Mouse (Mus musculus): Measurements from ENCODE around the gene Fam3a.
A peak's percentile ranks its signal among the peaks of the same experiment; 100 is the strongest.
"Not testable (repeated sequence)": the region's sequence is repeated elsewhere in the genome, so short reads cannot be mapped to it uniquely, and the experiment has no call there.

The Fam3a gene

GRCm38 (mm10) chrX:74392535-74393443 is at the start of gene Fam3a, which contains the start of gene Ikbkg:
TSS of gene Fam3a (minus strand) at chrX:74393272.
TSS of gene Ikbkg (plus strand) at chrX:74393290.
- DNase-seq = peak; percentile 73 to 80

GRCm38 (mm10) chrX:74429290-74429821 is 36.3 kb upstream of the Fam3a start:
- DNase-seq = peak; percentile 67 to 74

- peak; percentile 82 to 83 for DNase-seq
Measured at GRCm38 (mm10) chrX:74428826-74429276, 35.8 kb upstream of the Fam3a start, which contains the start of gene G6pdx. TSS of gene G6pdx (minus strand) at chrX:74429194.

- DNase-seq = no peak
Measured at GRCm38 (mm10) chrX:74428146-74428825, 35.2 kb upstream of the Fam3a start.

- no peak for DNase-seq
Measured at GRCm38 (mm10) chrX:74427116-74427515, 34.0 kb upstream of the Fam3a start.

- no peak for DNase-seq
Measured at GRCm38 (mm10) chrX:74426256-74426655, 33.2 kb upstream of the Fam3a start.

- no peak for DNase-seq
Measured at GRCm38 (mm10) chrX:74425195-74425594, 32.1 kb upstream of the Fam3a start.

GRCm38 (mm10) chrX:74424443-74424842 is 31.4 kb upstream of the Fam3a start:
- DNase-seq = no peak

GRCm38 (mm10) chrX:74413377-74413776 is 20.3 kb upstream of the Fam3a start:
- DNase-seq = peak; percentile 58 to 73

- no peak for DNase-seq
Measured at GRCm38 (mm10) chrX:74408340-74408739, 15.3 kb upstream of the Fam3a start.

- DNase-seq = no peak
Measured at GRCm38 (mm10) chrX:74400136-74400535, 7.1 kb upstream of the Fam3a start.

GRCm38 (mm10) chrX:74388153-74388552 is 4.9 kb downstream of the Fam3a start:
- DNase-seq = no peak

- no peak for DNase-seq
Measured at GRCm38 (mm10) chrX:74384451-74384850, 8.6 kb downstream of the Fam3a start.

- peak; percentile 68 to 78 for DNase-seq
Measured at GRCm38 (mm10) chrX:74372888-74373549, 20.1 kb downstream of the Fam3a start, which contains the start of the genes Ubl4a and Slc10a3. TSS of gene Ubl4a (minus strand) at chrX:74373218. TSS of gene Slc10a3 (minus strand) at chrX:74373349.

GRCm38 (mm10) chrX:74368209-74368909 is 24.7 kb downstream of the Fam3a start:
- peak; percentile 66 to 72 for DNase-seq

- DNase-seq = no peak
Measured at GRCm38 (mm10) chrX:74367512-74367911, 25.6 kb downstream of the Fam3a start.

GRCm38 (mm10) chrX:74359171-74359570 is 33.9 kb downstream of the Fam3a start:
- no peak for DNase-seq

- not testable (repeated sequence) for DNase-seq
Measured at GRCm38 (mm10) chrX:74357069-74357468, 36.0 kb downstream of the Fam3a start.

- peak; percentile 78 to 82 for DNase-seq
Measured at GRCm38 (mm10) chrX:74353467-74353770, 39.7 kb downstream of the Fam3a start, which contains the start of gene Lage3. TSS of gene Lage3 (minus strand) at chrX:74353618.

GRCm38 (mm10) chrX:74352645-74353466 is 40.2 kb downstream of the Fam3a start:
- DNase-seq = no peak
